Mouse (Mus musculus): ENCODE data around the gene Gm5930. TPM values are rescaled to one million over a fixed set of nuclear protein-coding genes. Genes with fewer than 3 reads are reported as not detected.
"Not testable (repeated sequence)": the region's sequence is repeated elsewhere in the genome, so short reads cannot be mapped to it uniquely, and the experiment has no call there.

The Gm5930 gene
- not detected in 2 replicates for polyA plus RNA-seq (2015; fragmentation: Nextera tagmentation; extraction: Ambion mirVana)

- no CpG with 5 or more reads among the region's 2 CpGs for WGBS
Measured at GRCm38 (mm10) chr14:44338484-44338883, at the start of gene Gm5930. Gm5930 (minus strand) TSS chr14:44338584.

GRCm38 (mm10) chr14:44384233-44384632, 45.8 kb upstream of the Gm5930 start:
- H3K27ac ChIP-seq (replicated peaks); H3K36me3 ChIP-seq; H3K4me2 ChIP-seq; H3K9ac ChIP-seq; H3K27me3 ChIP-seq (replicated peaks); ATAC-seq (ENCODE audit: extremely low read depth, insufficient number of reproducible peaks, low FRiP score, low TSS enrichment); H3K9me3 ChIP-seq; H3K4me1 ChIP-seq; H3K4me3 ChIP-seq: not testable (repeated sequence)
- 65% methylated on average over 4 of the region's 4 CpGs for WGBS

More at GRCm38 (mm10) chr14:44338484-44338883, at the start of gene Gm5930:
- H3K4me1 ChIP-seq; ATAC-seq (ENCODE audit: extremely low read depth, insufficient number of reproducible peaks, low FRiP score, low TSS enrichment); H3K27ac ChIP-seq (replicated peaks); H3K4me2 ChIP-seq; H3K27me3 ChIP-seq (replicated peaks); H3K9ac ChIP-seq; H3K4me3 ChIP-seq; H3K36me3 ChIP-seq; H3K9me3 ChIP-seq: not testable (repeated sequence)

GRCm38 (mm10) chr14:44365057-44365456, 26.7 kb upstream of the Gm5930 start, which contains the start of gene Gm8229:
Gm8229 (plus strand) TSS chr14:44365357.
- not testable (repeated sequence) for H3K27ac ChIP-seq (replicated peaks); H3K36me3 ChIP-seq; H3K9ac ChIP-seq; H3K27me3 ChIP-seq (replicated peaks); H3K4me2 ChIP-seq; ATAC-seq (ENCODE audit: extremely low read depth, insufficient number of reproducible peaks, low FRiP score, low TSS enrichment); H3K9me3 ChIP-seq; H3K4me1 ChIP-seq; H3K4me3 ChIP-seq
- 79% methylated on average over 4 of the region's 4 CpGs for WGBS

GRCm38 (mm10) chr14:44362301-44362700, 23.9 kb upstream of the Gm5930 start:
- not testable (repeated sequence) for H3K4me1 ChIP-seq; H3K27me3 ChIP-seq (replicated peaks); ATAC-seq (ENCODE audit: extremely low read depth, insufficient number of reproducible peaks, low FRiP score, low TSS enrichment)

GRCm38 (mm10) chr14:44361416-44361815, 23.0 kb upstream of the Gm5930 start:
- not testable (repeated sequence) for H3K27me3 ChIP-seq (replicated peaks); ATAC-seq (ENCODE audit: extremely low read depth, insufficient number of reproducible peaks, low FRiP score, low TSS enrichment); H3K9ac ChIP-seq; H3K4me3 ChIP-seq; H3K27ac ChIP-seq (replicated peaks); H3K4me2 ChIP-seq; H3K4me1 ChIP-seq; H3K9me3 ChIP-seq; H3K36me3 ChIP-seq
- 24% methylated on average over 2 of the region's 2 CpGs for WGBS

More at GRCm38 (mm10) chr14:44362301-44362700, 23.9 kb upstream of the Gm5930 start:
- not testable (repeated sequence) for H3K36me3 ChIP-seq; H3K27ac ChIP-seq (replicated peaks); H3K9me3 ChIP-seq; H3K9ac ChIP-seq; H3K4me3 ChIP-seq; H3K4me2 ChIP-seq

- H3K4me1 ChIP-seq; ATAC-seq (ENCODE audit: extremely low read depth, insufficient number of reproducible peaks, low FRiP score, low TSS enrichment); H3K4me3 ChIP-seq; H3K27me3 ChIP-seq (replicated peaks); H3K4me2 ChIP-seq; H3K9ac ChIP-seq; H3K27ac ChIP-seq (replicated peaks); H3K9me3 ChIP-seq; H3K36me3 ChIP-seq: not testable (repeated sequence)
- 72% methylated on average over 4 of the region's 4 CpGs for WGBS
Measured at GRCm38 (mm10) chr14:44312049-44312448, 26.3 kb downstream of the Gm5930 start.

- not testable (repeated sequence) for H3K4me2 ChIP-seq; H3K27me3 ChIP-seq (replicated peaks); H3K9me3 ChIP-seq; H3K4me3 ChIP-seq; H3K27ac ChIP-seq (replicated peaks); ATAC-seq (ENCODE audit: extremely low read depth, insufficient number of reproducible peaks, low FRiP score, low TSS enrichment); H3K9ac ChIP-seq; H3K4me1 ChIP-seq; H3K36me3 ChIP-seq
- WGBS = 59% methylated on average over 2 of the region's 2 CpGs
Measured at GRCm38 (mm10) chr14:44285280-44285679, 53.1 kb downstream of the Gm5930 start, which contains the start of gene Gm8220. Gm8220 (plus strand) TSS chr14:44285580.

Other genes with a start within 250 kb of the Gm5930 start
- gene Ear2, start 235.9 kb downstream of the Gm5930 start, polyA plus RNA-seq (2015; fragmentation: Nextera tagmentation; extraction: Ambion mirVana) = 0.29 TPM in 1 of 2 replicates, not detected in the other
- gene Gm3327, start 214.7 kb downstream of the Gm5930 start, polyA plus RNA-seq (2015; fragmentation: Nextera tagmentation; extraction: Ambion mirVana) = not detected in 2 replicates
- gene Gm8212, start 140.9 kb downstream of the Gm5930 start, polyA plus RNA-seq (2015; fragmentation: Nextera tagmentation; extraction: Ambion mirVana) = not detected in 2 replicates
- gene 4930503E14Rik, start 125.3 kb downstream of the Gm5930 start, polyA plus RNA-seq (2015; fragmentation: Nextera tagmentation; extraction: Ambion mirVana) = not detected in 2 replicates
- not detected in 2 replicates for gene Gm8220, start 53.0 kb downstream of the Gm5930 start, polyA plus RNA-seq (2015; fragmentation: Nextera tagmentation; extraction: Ambion mirVana)
- not detected in 2 replicates for gene Gm8229, start 26.8 kb upstream of the Gm5930 start, polyA plus RNA-seq (2015; fragmentation: Nextera tagmentation; extraction: Ambion mirVana)
- gene Gm3371, start 72.1 kb upstream of the Gm5930 start, polyA plus RNA-seq (2015; fragmentation: Nextera tagmentation; extraction: Ambion mirVana) = not detected in 2 replicates
- not detected in 2 replicates for gene Gm8232, start 95.1 kb upstream of the Gm5930 start, polyA plus RNA-seq (2015; fragmentation: Nextera tagmentation; extraction: Ambion mirVana)
- not detected in 2 replicates for gene BC061237, start 153.9 kb upstream of the Gm5930 start, polyA plus RNA-seq (2015; fragmentation: Nextera tagmentation; extraction: Ambion mirVana)
- not detected in 2 replicates for gene Gm17093, start 179.7 kb upstream of the Gm5930 start, polyA plus RNA-seq (2015; fragmentation: Nextera tagmentation; extraction: Ambion mirVana)
- gene Gm8247, start 244.6 kb upstream of the Gm5930 start, polyA plus RNA-seq (2015; fragmentation: Nextera tagmentation; extraction: Ambion mirVana) = not detected in 2 replicates

All from heart, embryonic 13.5 days (tissue).